In the genomic region with DNA sequence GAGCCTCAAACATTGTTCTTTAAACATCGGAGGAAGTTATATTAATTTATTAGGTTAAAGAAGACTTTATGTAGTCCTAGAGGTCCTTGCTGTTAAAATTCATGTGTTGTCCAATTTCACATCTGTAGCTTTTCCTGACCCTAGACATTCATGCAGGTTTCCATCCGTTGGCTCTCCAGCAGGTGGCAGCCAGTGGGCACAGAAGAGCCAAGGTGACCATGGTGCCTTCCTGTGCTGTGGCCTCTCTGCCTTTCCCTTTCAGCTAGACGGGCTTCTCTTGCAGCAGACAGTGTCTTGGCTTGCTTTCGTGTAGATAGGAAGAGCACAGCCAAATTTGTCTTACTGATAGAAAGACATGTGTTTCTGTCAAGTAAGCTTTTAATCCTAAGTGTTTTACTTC, we compare ENCODE assay signal across 8 mouse cellular contexts. TPM values are rescaled to one million over a fixed set of nuclear protein-coding genes. Genes with fewer than 3 reads are reported as not detected.
A peak's percentile ranks its signal among the peaks of the same experiment; 100 is the strongest.
DNase-seq lines count a peak whose midpoint lies in the region; ATAC-seq lines count a peak whose summit lies in the region.

No protein-coding gene starts in this region.

- H3K4me3 ChIP-seq in heart, embryonic 12.5 days: no peak overlapping the region
- H3K4me3 ChIP-seq in midbrain, embryonic 14.5 days (replicated peaks; ENCODE audit: low read depth, low read length): no peak overlapping the region
- H3K4me3 ChIP-seq in midbrain, embryonic 13.5 days (replicated peaks): no peak overlapping the region

- no peak overlapping the region for H3K9ac ChIP-seq in heart, embryonic 12.5 days
- H3K9ac ChIP-seq in midbrain, embryonic 14.5 days (replicated peaks; ENCODE audit: low read length): no peak overlapping the region
- H3K9ac ChIP-seq in midbrain, embryonic 13.5 days (replicated peaks): no peak overlapping the region

- no peaks in the 10 kb centered on the region for H3K9me3 ChIP-seq in heart, embryonic 12.5 days (replicated peaks)
- no peaks in the 10 kb centered on the region for H3K9me3 ChIP-seq in midbrain, embryonic 14.5 days (ENCODE audit: control insufficient read depth, low read length)
- H3K9me3 ChIP-seq in midbrain, embryonic 13.5 days: no peaks in the 10 kb centered on the region

- ATAC-seq in heart, embryonic 12.5 days (ENCODE audit: insufficient number of reproducible peaks, low FRiP score): no peak
- no peak for ATAC-seq in midbrain, embryonic 14.5 days (ENCODE audit: low FRiP score, low TSS enrichment)
- no peak for ATAC-seq in midbrain, embryonic 13.5 days

- no peak overlapping the region for H3K27ac ChIP-seq in heart, embryonic 12.5 days (ENCODE audit: poor library complexity, severe bottlenecking)
- no peak overlapping the region for H3K27ac ChIP-seq in midbrain, embryonic 14.5 days (replicated peaks; ENCODE audit: low read depth, low read length)
- H3K27ac ChIP-seq in midbrain, embryonic 13.5 days: no peak overlapping the region

- 52% methylated on average over 4 of the region's 4 CpGs for WGBS in heart, embryonic 12.5 days
- 69% methylated on average over 4 of the region's 4 CpGs for WGBS in midbrain, embryonic 14.5 days
- WGBS in midbrain, embryonic 13.5 days: 68% methylated on average over 4 of the region's 4 CpGs

- H3K4me1 ChIP-seq in heart, embryonic 12.5 days (replicated peaks): peaks cover 10% of the 10 kb centered on the region
- H3K4me1 ChIP-seq in midbrain, embryonic 14.5 days (ENCODE audit: control insufficient read depth, insufficient read depth, low read length): no peaks in the 10 kb centered on the region
- peaks cover 5% of the 10 kb centered on the region for H3K4me1 ChIP-seq in midbrain, embryonic 13.5 days (replicated peaks)

- no peaks in the 10 kb centered on the region for H3K27me3 ChIP-seq in heart, embryonic 12.5 days (replicated peaks)
- no peaks in the 10 kb centered on the region for H3K27me3 ChIP-seq in midbrain, embryonic 14.5 days (ENCODE audit: control insufficient read depth, insufficient read depth, low read length)
- H3K27me3 ChIP-seq in midbrain, embryonic 13.5 days: no peaks in the 10 kb centered on the region

- H3K36me3 ChIP-seq in heart, embryonic 12.5 days: no peaks in the 10 kb centered on the region
- H3K36me3 ChIP-seq in midbrain, embryonic 14.5 days (ENCODE audit: control insufficient read depth, insufficient read depth, low read length): no peaks in the 10 kb centered on the region
- no peaks in the 10 kb centered on the region for H3K36me3 ChIP-seq in midbrain, embryonic 13.5 days

- DNase-seq in heart, adult 18-20 months: peak; percentile 17 to 42
- DNase-seq in midbrain, embryonic 14.5 days: peak; percentile 68
- DNase-seq in brain, adult 2 months (ENCODE audit: low read depth, low spot score): peak; percentile 68
- peak; percentile 12 for DNase-seq in lung, postnatal 36 days
- DNase-seq in thymus, postnatal 14 days: no peak
- no peak for DNase-seq in frontal cortex, adult 2 months (ENCODE audit: extremely low spot score in 1 of 2, low spot score in 1 of 2)

- no peak overlapping the region for H3K4me2 ChIP-seq in heart, embryonic 12.5 days
- no peak overlapping the region for H3K4me2 ChIP-seq in midbrain, embryonic 14.5 days (ENCODE audit: low read length)
- H3K4me2 ChIP-seq in midbrain, embryonic 13.5 days (replicated peaks): no peak overlapping the region

RNA-seq across cellular contexts. Expression of a gene that starts 39.0 kb away (rescaled TPM):
- total RNA-seq in heart, adult 18-20 months (2021): 10 to 100 TPM; 18.4 to 19.9 TPM
- 30.5 and 31.2 TPM in 2 replicates for polyA plus RNA-seq in heart, embryonic 12.5 days (2016; fragmentation: Nextera tagmentation; extraction: Ambion mirVana)
- polyA plus RNA-seq in midbrain, embryonic 14.5 days (2014; fragmentation: Nextera tagmentation; extraction: Ambion mirVana): 118 and 146 TPM in 2 replicates
- 80.8 and 89.8 TPM in 2 replicates for polyA plus RNA-seq in midbrain, embryonic 13.5 days (2015; fragmentation: Nextera tagmentation; extraction: Ambion mirVana)
- 57.5 and 68.5 TPM in 2 replicates for polyA plus RNA-seq in frontal cortex, adult 2 months (2012; rRNA removed)

RNA-seq across cellular contexts. Expression of a gene that starts 44.9 kb away (rescaled TPM):
- total RNA-seq in heart, adult 18-20 months (2021): 100 to 1,000 TPM; 103 to 108 TPM
- 54.8 and 57.1 TPM in 2 replicates for polyA plus RNA-seq in heart, embryonic 12.5 days (2016; fragmentation: Nextera tagmentation; extraction: Ambion mirVana)
- 55.4 and 70.5 TPM in 2 replicates for polyA plus RNA-seq in midbrain, embryonic 14.5 days (2014; fragmentation: Nextera tagmentation; extraction: Ambion mirVana)
- polyA plus RNA-seq in midbrain, embryonic 13.5 days (2015; fragmentation: Nextera tagmentation; extraction: Ambion mirVana): 54.6 and 64.2 TPM in 2 replicates
- 64.6 and 72.2 TPM in 2 replicates for polyA plus RNA-seq in frontal cortex, adult 2 months (2012; rRNA removed)

Comparison
In these comparisons a context has a peak if more than half of its experiments do, and no peak if none do; other contexts are left out.
1. DNase-seq: peak in heart, adult 18-20 months (2 of 2), midbrain, embryonic 14.5 days (single experiment), brain, adult 2 months (single experiment) and lung, postnatal 36 days (single experiment); none in thymus, postnatal 14 days (single experiment) and frontal cortex, adult 2 months (0 of 2).